In the genomic region with DNA sequence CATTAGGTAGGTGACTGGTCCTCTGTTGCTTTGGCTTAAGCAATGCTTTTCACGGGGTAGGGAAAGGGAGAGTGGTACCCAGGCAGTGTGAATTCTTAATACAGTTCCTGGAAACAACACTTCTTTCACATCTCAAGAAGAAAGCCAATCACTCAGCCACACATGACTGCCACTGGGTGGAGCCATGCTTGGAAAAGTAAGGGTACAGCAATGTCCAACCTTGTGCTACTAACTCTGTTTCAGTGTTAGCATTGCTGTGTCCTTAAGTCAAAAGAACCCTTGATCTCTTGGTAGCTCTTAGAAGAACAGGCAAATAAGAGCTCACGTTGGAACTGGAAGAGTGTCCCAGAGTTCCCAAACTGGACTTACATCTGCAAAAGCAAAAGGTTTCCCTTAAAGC, we compare ENCODE assay signal across 14 mouse cellular contexts.
DNase-seq lines count a peak whose midpoint lies in the region; ATAC-seq and TF ChIP-seq lines count a peak whose summit lies in the region.
"Had no signal": no experiment of that assay in that cellular context is flagged by ENCODE, and none has a peak within 500 bp of the region (broad histone marks: within the 10 kb centered on the region; RNA-seq: fewer than 3 reads in every experiment).

No protein-coding gene starts in this region.

- H3K27ac ChIP-seq in hindbrain, postnatal 0 days = no peak overlapping the region
- H3K27ac ChIP-seq in hindbrain, embryonic 12.5 days = no peak overlapping the region
- H3K27ac ChIP-seq in midbrain, postnatal 0 days (ENCODE audit: low read depth, low read length) = no peak overlapping the region
- H3K27ac ChIP-seq in midbrain, embryonic 16.5 days (ENCODE audit: low read length) = no peak overlapping the region
- H3K27ac ChIP-seq: forebrain, embryonic 13.5 days; limb, embryonic 15.5 days; neural tube, embryonic 12.5 days had no signal

- TF ChIP-seq CTCF in hindbrain, postnatal 0 days (IDR thresholded peaks at IDR 0.05; ENCODE audit: low read depth) = 0 out of 2 replicates have a peak, but pooled peaks have one; percentile 16
- TF ChIP-seq CTCF in midbrain, postnatal 0 days (IDR thresholded peaks at IDR 0.05) = 0 out of 2 replicates have a peak, but pooled peaks have one; percentile 24

- intact Hi-C loops in left cerebral cortex, postnatal 10 days (cut with DNase I) = no loop called here

- H3K9ac ChIP-seq in hindbrain, postnatal 0 days (replicated peaks; ENCODE audit: low read length) = no peak overlapping the region
- H3K9ac ChIP-seq in hindbrain, embryonic 12.5 days = no peak overlapping the region
- no peak overlapping the region for H3K9ac ChIP-seq in midbrain, postnatal 0 days (replicated peaks; ENCODE audit: low read length, poor library complexity, severe bottlenecking)
- no peak overlapping the region for H3K9ac ChIP-seq in midbrain, embryonic 16.5 days (ENCODE audit: low read depth, low read length)
- H3K9ac ChIP-seq: forebrain, embryonic 13.5 days; limb, embryonic 15.5 days; neural tube, embryonic 12.5 days had no signal

- H3K4me2 ChIP-seq in hindbrain, postnatal 0 days (ENCODE audit: low read depth, low read length) = no peak overlapping the region
- no peak overlapping the region for H3K4me2 ChIP-seq in hindbrain, embryonic 12.5 days (replicated peaks)
- no peak overlapping the region for H3K4me2 ChIP-seq in midbrain, postnatal 0 days (ENCODE audit: low read depth, low read length, poor library complexity, severe bottlenecking)
- H3K4me2 ChIP-seq in midbrain, embryonic 16.5 days (ENCODE audit: low read length) = no peak overlapping the region
- H3K4me2 ChIP-seq: forebrain, embryonic 13.5 days; limb, embryonic 15.5 days; neural tube, embryonic 12.5 days had no signal

- no peak overlapping the region for H3K4me3 ChIP-seq in hindbrain, postnatal 0 days (ENCODE audit: low read length)
- H3K4me3 ChIP-seq in hindbrain, embryonic 12.5 days = no peak overlapping the region
- no peak overlapping the region for H3K4me3 ChIP-seq in midbrain, postnatal 0 days (ENCODE audit: low read depth, low read length)
- no peak overlapping the region for H3K4me3 ChIP-seq in midbrain, embryonic 16.5 days (ENCODE audit: low read depth, low read length)
- H3K4me3 ChIP-seq: forebrain, embryonic 13.5 days; limb, embryonic 15.5 days; neural tube, embryonic 12.5 days had no signal

- H3K27me3 ChIP-seq in hindbrain, postnatal 0 days (ENCODE audit: insufficient read depth, low read length) = no peaks in the 10 kb centered on the region
- no peaks in the 10 kb centered on the region for H3K27me3 ChIP-seq in hindbrain, embryonic 12.5 days
- no peaks in the 10 kb centered on the region for H3K27me3 ChIP-seq in midbrain, postnatal 0 days (ENCODE audit: insufficient read depth, low read length)
- no peaks in the 10 kb centered on the region for H3K27me3 ChIP-seq in midbrain, embryonic 16.5 days (ENCODE audit: control insufficient read depth, insufficient read depth, low read depth, low read length)
- H3K27me3 ChIP-seq: forebrain, embryonic 13.5 days; limb, embryonic 15.5 days; neural tube, embryonic 12.5 days had no signal

- ATAC-seq in CD4-positive, CD25-positive, alpha-beta regulatory T cell, adult 4 months = no peak
- no peak for ATAC-seq in hindbrain, postnatal 0 days
- ATAC-seq in hindbrain, embryonic 12.5 days (ENCODE audit: low FRiP score) = no peak
- ATAC-seq in midbrain, postnatal 0 days (ENCODE audit: low FRiP score) = no peak
- ATAC-seq in midbrain, embryonic 16.5 days = no peak
- ATAC-seq: forebrain, embryonic 13.5 days had no signal

- 70% methylated on average over 2 of the region's 2 CpGs for WGBS in hindbrain, postnatal 0 days
- WGBS in hindbrain, embryonic 12.5 days = 76% methylated on average over 2 of the region's 2 CpGs
- 74% methylated on average over 2 of the region's 2 CpGs for WGBS in midbrain, postnatal 0 days
- WGBS in midbrain, embryonic 16.5 days = 74% methylated on average over 2 of the region's 2 CpGs

- no peaks in the 10 kb centered on the region for H3K36me3 ChIP-seq in hindbrain, postnatal 0 days (ENCODE audit: insufficient read depth, low read length)
- H3K36me3 ChIP-seq in hindbrain, embryonic 12.5 days = no peaks in the 10 kb centered on the region
- H3K36me3 ChIP-seq in midbrain, postnatal 0 days (ENCODE audit: insufficient read depth, low read length) = no peaks in the 10 kb centered on the region
- H3K36me3 ChIP-seq in midbrain, embryonic 16.5 days (ENCODE audit: control insufficient read depth, insufficient read depth, low read length) = no peaks in the 10 kb centered on the region
- H3K36me3 ChIP-seq: G1E; limb, embryonic 15.5 days; neural tube, embryonic 12.5 days had no signal

- peak; percentile 7 for DNase-seq in CD4-positive, CD25-positive, alpha-beta regulatory T cell, adult 2 months (ENCODE audit: low read depth, low spot score)
- DNase-seq in hindbrain, postnatal 0 days (ENCODE audit: low spot score) = no peak
- DNase-seq in midbrain, postnatal 0 days (ENCODE audit: low spot score) = no peak
- peak; percentile 20 to 24 for DNase-seq in lung, postnatal 4 days
- DNase-seq in left cerebral cortex, postnatal 10 days (ENCODE audit: extremely low spot score in 1 of 2, low spot score in 2 of 2) = no peak
- DNase-seq: gastrocnemius, postnatal 14 days; retina, postnatal 1 day had no signal

- H3K4me1 ChIP-seq in hindbrain, postnatal 0 days (ENCODE audit: insufficient read depth, low read length) = no peaks in the 10 kb centered on the region
- H3K4me1 ChIP-seq in hindbrain, embryonic 12.5 days = no peaks in the 10 kb centered on the region
- H3K4me1 ChIP-seq in midbrain, postnatal 0 days (ENCODE audit: insufficient read depth, low read length) = no peaks in the 10 kb centered on the region
- H3K4me1 ChIP-seq in midbrain, embryonic 16.5 days (ENCODE audit: control insufficient read depth, insufficient read depth, low read length) = no peaks in the 10 kb centered on the region
- H3K4me1 ChIP-seq: forebrain, embryonic 13.5 days; limb, embryonic 15.5 days; neural tube, embryonic 12.5 days had no signal

- H3K9me3 ChIP-seq in hindbrain, postnatal 0 days (ENCODE audit: low read length) = no peaks in the 10 kb centered on the region
- no peaks in the 10 kb centered on the region for H3K9me3 ChIP-seq in hindbrain, embryonic 12.5 days (replicated peaks)
- no peaks in the 10 kb centered on the region for H3K9me3 ChIP-seq in midbrain, postnatal 0 days (ENCODE audit: low read length)
- no peaks in the 10 kb centered on the region for H3K9me3 ChIP-seq in midbrain, embryonic 16.5 days (replicated peaks; ENCODE audit: control insufficient read depth, low read length, poor library complexity, severe bottlenecking)
- H3K9me3 ChIP-seq: forebrain, embryonic 13.5 days; limb, embryonic 15.5 days; neural tube, embryonic 12.5 days had no signal

Comparison
In these comparisons a context has a peak if more than half of its experiments do, and no peak if none do; other contexts are left out.
1. DNase-seq: peak in CD4-positive, CD25-positive, alpha-beta regulatory T cell, adult 2 months (single experiment) and lung, postnatal 4 days (2 of 2); none in hindbrain, postnatal 0 days (single experiment), midbrain, postnatal 0 days (single experiment) and left cerebral cortex, postnatal 10 days (0 of 2).